Mouse (Mus musculus): Measurements from ENCODE around the gene Atxn7l3. TPM values are rescaled to one million over a fixed set of nuclear protein-coding genes. Genes with fewer than 3 reads are reported as not detected.

Atxn7l3 gene
- polyA plus RNA-seq (2011; ENCODE audit: insufficient read depth, insufficient read length, low read depth, missing spikeins): 44.3 and 50.3 TPM in 2 replicates

GRCm38 (mm10) chr11:102296491-102297472 is at the start of gene Atxn7l3:
Gene Atxn7l3 (minus strand): TSS chr11:102296631.
- Histone ChIP-seq H3K4me1 (ENCODE audit: control insufficient read depth, insufficient read depth, low read length) (peaks cover 3% of the 10 kb centered on the region), H3K27ac (ENCODE audit: insufficient read depth, low read length) (peak within 1 kb of the TSS; percentile 92), H3K4me3 (ENCODE audit: low read depth, low read length) (peak within 1 kb of the TSS; percentile 80), H3K36me3 (ENCODE audit: control insufficient read depth, insufficient read depth, low read length, poor library complexity, severe bottlenecking) (peaks cover 27% of the 10 kb centered on the region), H3K9me3 (replicated peaks; ENCODE audit: control insufficient read depth, insufficient read depth, low read length, poor library complexity, severe bottlenecking) (no peaks in the 10 kb centered on the region), H3K27me3 (ENCODE audit: control insufficient read depth, insufficient read depth, low read length, poor library complexity, severe bottlenecking) (no peaks in the 10 kb centered on the region), H3K9ac (ENCODE audit: low read depth, poor library complexity, severe bottlenecking) (peak within 1 kb of the TSS; percentile 99)
- TF ChIP-seq EP300 (IDR thresholded peaks at IDR 0.05; ENCODE audit: insufficient read depth, low read depth, low read length): 0 out of 2 replicates have a peak, but pooled peaks have one; percentile 5
- TF ChIP-seq CTCF (IDR thresholded peaks at IDR 0.05; ENCODE audit: low read depth, low read length): no peak
- peak; percentile 64 for TF ChIP-seq POLR2A (IDR thresholded peaks at IDR 0.05; ENCODE audit: insufficient read depth, low read length)

GRCm38 (mm10) chr11:102344458-102344857 is 48.0 kb upstream of the Atxn7l3 start:
- Histone ChIP-seq H3K9ac (ENCODE audit: low read depth, poor library complexity, severe bottlenecking) (no peak overlapping the region), H3K9me3 (replicated peaks; ENCODE audit: control insufficient read depth, insufficient read depth, low read length, poor library complexity, severe bottlenecking) (no peaks in the 10 kb centered on the region), H3K4me3 (ENCODE audit: low read depth, low read length) (no peak overlapping the region), H3K4me1 (ENCODE audit: control insufficient read depth, insufficient read depth, low read length) (peaks cover 2% of the 10 kb centered on the region), H3K27ac (ENCODE audit: insufficient read depth, low read length) (no peak overlapping the region), H3K36me3 (ENCODE audit: control insufficient read depth, insufficient read depth, low read length, poor library complexity, severe bottlenecking) (no peaks in the 10 kb centered on the region), H3K27me3 (ENCODE audit: control insufficient read depth, insufficient read depth, low read length, poor library complexity, severe bottlenecking) (no peaks in the 10 kb centered on the region)
- TF ChIP-seq POLR2A (IDR thresholded peaks at IDR 0.05; ENCODE audit: insufficient read depth, low read length) (no peak), CTCF (IDR thresholded peaks at IDR 0.05; ENCODE audit: low read depth, low read length) (no peak), EP300 (IDR thresholded peaks at IDR 0.05; ENCODE audit: insufficient read depth, low read depth, low read length) (no peak)

- no peaks in the 10 kb centered on the region for H3K9me3 ChIP-seq (replicated peaks; ENCODE audit: control insufficient read depth, insufficient read depth, low read length, poor library complexity, severe bottlenecking)
- H3K9ac ChIP-seq (ENCODE audit: low read depth, poor library complexity, severe bottlenecking): no peak overlapping the region
- TF ChIP-seq POLR2A (IDR thresholded peaks at IDR 0.05; ENCODE audit: insufficient read depth, low read length) (no peak), EP300 (IDR thresholded peaks at IDR 0.05; ENCODE audit: insufficient read depth, low read depth, low read length) (no peak), CTCF (IDR thresholded peaks at IDR 0.05; ENCODE audit: low read depth, low read length) (no peak)
- peaks cover 7% of the 10 kb centered on the region for H3K4me1 ChIP-seq (ENCODE audit: control insufficient read depth, insufficient read depth, low read length)
- no peak overlapping the region for H3K4me3 ChIP-seq (ENCODE audit: low read depth, low read length)
- no peaks in the 10 kb centered on the region for H3K27me3 ChIP-seq (ENCODE audit: control insufficient read depth, insufficient read depth, low read length, poor library complexity, severe bottlenecking)
- no peaks in the 10 kb centered on the region for H3K36me3 ChIP-seq (ENCODE audit: control insufficient read depth, insufficient read depth, low read length, poor library complexity, severe bottlenecking)
- H3K27ac ChIP-seq (ENCODE audit: insufficient read depth, low read length): no peak overlapping the region
Measured at GRCm38 (mm10) chr11:102342742-102343141, 46.3 kb upstream of the Atxn7l3 start.

GRCm38 (mm10) chr11:102341101-102341500 is 44.7 kb upstream of the Atxn7l3 start:
- Histone ChIP-seq H3K36me3 (ENCODE audit: control insufficient read depth, insufficient read depth, low read length, poor library complexity, severe bottlenecking) (no peaks in the 10 kb centered on the region), H3K4me3 (ENCODE audit: low read depth, low read length) (no peak overlapping the region), H3K27ac (ENCODE audit: insufficient read depth, low read length) (no peak overlapping the region), H3K27me3 (ENCODE audit: control insufficient read depth, insufficient read depth, low read length, poor library complexity, severe bottlenecking) (no peaks in the 10 kb centered on the region), H3K9me3 (replicated peaks; ENCODE audit: control insufficient read depth, insufficient read depth, low read length, poor library complexity, severe bottlenecking) (no peaks in the 10 kb centered on the region), H3K4me1 (ENCODE audit: control insufficient read depth, insufficient read depth, low read length) (peaks cover 7% of the 10 kb centered on the region), H3K9ac (ENCODE audit: low read depth, poor library complexity, severe bottlenecking) (no peak overlapping the region)
- no peak for TF ChIP-seq CTCF (IDR thresholded peaks at IDR 0.05; ENCODE audit: low read depth, low read length)
- no peak for TF ChIP-seq POLR2A (IDR thresholded peaks at IDR 0.05; ENCODE audit: insufficient read depth, low read length)
- TF ChIP-seq EP300 (IDR thresholded peaks at IDR 0.05; ENCODE audit: insufficient read depth, low read depth, low read length): no peak

GRCm38 (mm10) chr11:102339624-102340023 is 43.2 kb upstream of the Atxn7l3 start:
- Histone ChIP-seq H3K4me1 (ENCODE audit: control insufficient read depth, insufficient read depth, low read length) (peaks cover 9% of the 10 kb centered on the region), H3K27ac (ENCODE audit: insufficient read depth, low read length) (peak overlapping the region; percentile 39), H3K9me3 (replicated peaks; ENCODE audit: control insufficient read depth, insufficient read depth, low read length, poor library complexity, severe bottlenecking) (no peaks in the 10 kb centered on the region), H3K27me3 (ENCODE audit: control insufficient read depth, insufficient read depth, low read length, poor library complexity, severe bottlenecking) (no peaks in the 10 kb centered on the region), H3K4me3 (ENCODE audit: low read depth, low read length) (no peak overlapping the region), H3K36me3 (ENCODE audit: control insufficient read depth, insufficient read depth, low read length, poor library complexity, severe bottlenecking) (no peaks in the 10 kb centered on the region), H3K9ac (ENCODE audit: low read depth, poor library complexity, severe bottlenecking) (no peak overlapping the region)
- TF ChIP-seq EP300 (IDR thresholded peaks at IDR 0.05; ENCODE audit: insufficient read depth, low read depth, low read length): no peak
- no peak for TF ChIP-seq POLR2A (IDR thresholded peaks at IDR 0.05; ENCODE audit: insufficient read depth, low read length)
- TF ChIP-seq CTCF (IDR thresholded peaks at IDR 0.05; ENCODE audit: low read depth, low read length): peak; percentile 77

GRCm38 (mm10) chr11:102339195-102339594 is 42.8 kb upstream of the Atxn7l3 start:
- no peaks in the 10 kb centered on the region for H3K27me3 ChIP-seq (ENCODE audit: control insufficient read depth, insufficient read depth, low read length, poor library complexity, severe bottlenecking)
- TF ChIP-seq CTCF (IDR thresholded peaks at IDR 0.05; ENCODE audit: low read depth, low read length): no peak
- TF ChIP-seq EP300 (IDR thresholded peaks at IDR 0.05; ENCODE audit: insufficient read depth, low read depth, low read length): no peak
- no peak for TF ChIP-seq POLR2A (IDR thresholded peaks at IDR 0.05; ENCODE audit: insufficient read depth, low read length)
- H3K9me3 ChIP-seq (replicated peaks; ENCODE audit: control insufficient read depth, insufficient read depth, low read length, poor library complexity, severe bottlenecking): no peaks in the 10 kb centered on the region
- peak overlapping the region; percentile 39 for H3K27ac ChIP-seq (ENCODE audit: insufficient read depth, low read length)
- peaks cover 9% of the 10 kb centered on the region for H3K4me1 ChIP-seq (ENCODE audit: control insufficient read depth, insufficient read depth, low read length)
- H3K36me3 ChIP-seq (ENCODE audit: control insufficient read depth, insufficient read depth, low read length, poor library complexity, severe bottlenecking): no peaks in the 10 kb centered on the region
- H3K4me3 ChIP-seq (ENCODE audit: low read depth, low read length): no peak overlapping the region
- no peak overlapping the region for H3K9ac ChIP-seq (ENCODE audit: low read depth, poor library complexity, severe bottlenecking)
